Mouse (Mus musculus) liver, adult 2 months (tissue): ENCODE measurements at regions not wholly inside any gene's neighbourhood (a gene's known extent, or its start where the extent isn't known, plus 50 kb on each side); places are given as distances from the start of the nearest gene placed in this dataset.

ENCODE experiments used
- CTCF ChIP-seq: fragments of 200-500 bp; IDR thresholded peaks from 2 replicates; pipeline ENCODE4 v1.5.1; 2011; ENCODE audit warnings: low read depth, low read length, control low read depth
- POLR2A ChIP-seq: fragments of 200-500 bp; IDR thresholded peaks from 2 replicates; pipeline ENCODE4 v1.6.1; 2011; ENCODE audit warnings: low read length, control low read depth; ENCODE audit not compliant: insufficient read depth; ENCODE audit errors: extremely low read depth

- TF ChIP-seq CTCF (no peak), POLR2A (no peak)
These were observed 154.1 kb upstream of the Tcerg1l start for GRCm38 (mm10) chr7:138551629-138552028.
